Mouse (Mus musculus): ENCODE data around the gene Krt81.

- TF ChIP-seq CTCF (IDR thresholded peaks at IDR 0.05) (no peak), EP300 (IDR thresholded peaks at IDR 0.05) (no peak)
Observed at GRCm38 (mm10) chr15:101483646-101484045, 20.1 kb upstream of the Krt81 start.

All from lung, postnatal 0 days (tissue).